Mouse (Mus musculus): ENCODE results near the gene Tpgs1.

Gene Tpgs1

GRCm38 (mm10) chr10:79668076-79668475 lies 1.1 kb upstream of the Tpgs1 start:
- no peak for DNase-seq (ENCODE audit: low spot score in 2 of 2)

DNA sequence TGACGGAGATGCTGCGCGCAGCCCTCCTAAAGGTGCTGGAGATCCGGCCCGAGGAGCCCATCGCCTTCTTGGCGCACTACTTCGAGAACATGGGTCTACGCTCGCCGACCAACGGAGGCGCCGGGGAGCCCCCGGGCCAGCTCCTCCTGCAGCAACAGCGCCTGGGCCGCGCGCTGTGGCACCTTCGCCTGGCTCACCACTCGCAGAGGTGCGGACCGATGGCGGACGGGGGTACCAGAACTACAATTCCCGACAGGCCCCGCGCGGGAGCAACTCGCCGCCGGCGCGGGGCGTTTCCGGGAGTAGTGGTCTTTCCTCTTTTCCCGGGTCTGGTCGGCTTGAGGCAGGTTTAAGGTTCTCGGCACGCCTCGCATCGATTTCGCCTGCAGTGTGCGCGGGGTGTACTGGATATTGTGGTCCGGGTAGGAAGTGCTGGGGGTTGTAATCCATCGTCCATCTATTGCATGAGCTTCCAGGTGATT lies 448 bp downstream of the Tpgs1 start:
- peak; percentile 72 for DNase-seq (ENCODE audit: low spot score in 2 of 2)

GRCm38 (mm10) chr10:79670071-79670888 lies 1.1 kb downstream of the Tpgs1 start:
- no peak for DNase-seq (ENCODE audit: low spot score in 2 of 2)

DNA sequence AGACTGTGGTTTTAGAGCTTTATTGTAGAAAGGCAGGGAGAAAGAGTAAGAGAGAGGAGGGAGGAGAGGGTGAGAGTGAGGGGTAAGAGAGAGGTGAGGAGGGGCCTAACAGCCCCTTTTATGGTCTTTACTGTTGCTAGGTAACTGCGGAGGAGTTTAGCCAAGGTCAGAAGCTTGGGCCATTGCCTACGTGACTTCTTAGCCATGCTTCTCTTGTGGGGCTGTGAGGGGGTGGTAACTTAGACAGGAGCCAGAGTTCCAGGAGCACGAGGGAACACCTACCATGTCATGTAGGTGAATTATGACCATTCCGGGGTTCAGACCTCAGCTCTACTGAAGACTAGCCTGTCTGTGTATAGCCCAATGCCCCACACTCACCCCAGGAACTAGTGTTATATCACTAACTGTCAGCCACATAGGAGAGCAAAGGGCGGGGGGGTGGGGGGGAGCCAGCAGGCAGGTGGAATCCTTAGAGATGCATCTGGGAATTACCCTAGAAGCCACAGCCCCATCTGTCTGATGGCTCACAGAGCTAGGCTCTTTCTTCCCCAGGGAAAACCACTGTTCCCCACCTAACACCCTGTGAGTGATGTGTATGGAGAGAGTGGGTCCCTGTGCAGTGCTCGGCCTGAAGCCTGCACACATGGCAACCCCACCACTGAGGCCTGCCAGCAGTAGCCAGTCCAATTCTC lies 2.4 kb downstream of the Tpgs1 start:
- DNase-seq (ENCODE audit: low spot score in 2 of 2), result no peak

GRCm38 (mm10) chr10:79672088-79672455 lies 2.9 kb downstream of the Tpgs1 start:
- DNase-seq (ENCODE audit: low spot score in 2 of 2), result no peak

GRCm38 (mm10) chr10:79673054-79673453 lies 3.9 kb downstream of the Tpgs1 start:
- no peak for DNase-seq (ENCODE audit: low spot score in 2 of 2)

DNA sequence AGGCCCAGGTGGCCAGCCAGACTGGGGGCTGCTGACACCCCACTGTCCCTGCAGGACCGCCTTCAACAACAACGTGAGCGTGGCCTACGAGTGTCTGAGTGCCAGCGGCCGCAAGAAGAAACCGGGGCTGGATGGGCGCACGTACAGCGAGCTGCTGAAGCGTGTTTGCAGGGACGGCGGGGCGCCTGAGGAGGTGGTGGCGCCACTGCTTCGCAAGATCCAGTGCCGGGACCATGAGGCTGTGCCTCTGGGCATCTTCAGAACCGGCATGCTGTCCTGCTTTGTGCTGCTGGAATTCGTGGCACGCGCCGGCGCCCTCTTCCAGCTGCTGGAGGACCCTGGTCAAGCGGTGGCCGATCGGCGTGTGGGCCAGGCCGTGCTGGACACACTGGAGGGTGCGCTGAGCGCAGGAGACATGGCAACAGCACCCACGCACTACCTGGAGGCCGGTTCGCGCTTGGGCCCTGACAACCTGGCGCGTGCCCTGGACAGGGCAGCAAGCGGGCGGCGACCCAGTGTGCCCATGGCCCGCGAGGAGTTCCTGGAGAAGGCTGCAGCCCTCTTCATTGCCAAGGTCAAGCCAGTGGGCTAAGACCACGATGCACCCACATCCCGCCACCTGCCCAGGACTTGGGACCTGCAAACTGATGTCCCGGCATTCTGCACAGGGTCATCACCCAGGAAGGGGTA lies 6.3 kb downstream of the Tpgs1 start:
- no peak for DNase-seq (ENCODE audit: low spot score in 2 of 2)

GRCm38 (mm10) chr10:79680606-79681495 lies 11.7 kb downstream of the Tpgs1 start:
- DNase-seq (ENCODE audit: low spot score in 2 of 2), result no peak

DNA sequence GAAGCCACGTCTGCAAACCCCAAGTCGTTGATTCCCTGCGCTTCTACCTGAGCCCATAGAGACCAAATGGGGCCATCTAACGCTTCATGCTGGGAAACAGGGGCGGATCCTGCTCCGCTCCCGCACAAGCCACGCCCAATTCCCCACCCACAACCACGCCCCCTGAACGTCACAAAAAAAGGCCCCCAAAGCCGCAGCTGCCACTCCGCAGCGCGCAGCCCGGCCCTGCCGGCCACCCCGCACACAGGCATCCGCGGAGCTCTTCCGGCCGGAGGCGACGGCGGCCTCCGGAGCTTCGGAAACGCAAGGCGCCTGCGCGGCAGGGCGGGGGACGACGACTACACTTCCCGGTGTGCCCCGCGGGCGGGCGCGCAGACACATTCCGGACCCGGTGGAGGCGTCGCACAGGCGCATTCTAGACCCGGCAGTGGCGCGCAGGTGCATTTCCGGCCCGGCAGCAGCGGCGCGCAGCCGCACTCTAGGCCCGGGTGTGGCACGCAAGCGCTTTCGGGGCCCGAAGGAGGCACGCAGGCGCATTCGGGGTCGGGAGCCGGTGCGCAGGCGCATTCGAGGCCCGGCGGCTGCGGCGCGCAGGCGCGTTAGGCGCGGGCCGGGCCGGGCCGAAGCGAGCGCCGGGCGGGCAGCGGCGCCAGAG lies 12.5 kb downstream of the Tpgs1 start, which contains the start of gene Cdc34:
Gene Cdc34 (plus strand): TSS at position 605 of the 655 bp plus-strand sequence.
- peak; percentile 99 for DNase-seq (ENCODE audit: low spot score in 2 of 2)

GRCm38 (mm10) chr10:79682551-79682915 lies 13.4 kb downstream of the Tpgs1 start:
- DNase-seq (ENCODE audit: low spot score in 2 of 2), result no peak

DNA sequence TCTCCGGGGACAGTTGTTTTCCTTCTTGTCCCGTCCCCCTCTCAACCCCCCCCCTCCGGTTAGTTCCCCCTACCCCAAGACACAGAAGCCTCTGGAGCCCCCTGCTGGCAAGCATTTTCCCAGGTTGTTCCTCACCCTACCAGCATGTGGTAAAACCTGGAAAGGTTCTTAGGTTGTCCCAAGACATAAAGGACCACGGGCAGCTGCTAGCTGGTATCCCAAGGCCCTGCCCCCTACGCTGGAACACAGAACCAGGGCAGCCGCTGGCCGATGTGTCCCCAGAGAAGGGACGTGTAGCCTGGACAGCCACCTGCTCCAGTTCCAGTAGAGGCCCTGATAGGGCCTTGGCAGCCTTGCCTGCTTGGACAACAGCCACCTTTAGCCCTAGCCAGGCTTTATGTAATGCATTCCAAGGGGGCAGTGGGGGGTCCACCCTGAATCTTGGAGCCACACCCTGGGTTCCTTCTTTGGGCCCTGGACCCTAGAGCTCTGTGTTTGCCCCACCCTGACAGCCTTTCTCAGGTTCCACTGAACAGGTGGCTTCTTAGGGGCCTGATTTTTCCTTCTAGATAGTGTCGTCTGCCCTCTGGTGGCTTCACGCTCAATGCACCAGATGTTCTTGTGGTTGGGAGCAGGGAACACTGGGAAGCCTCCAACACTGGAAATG lies 13.9 kb downstream of the Tpgs1 start:
- peak in 1 of 2 experiments; percentile 56 for DNase-seq (ENCODE audit: low spot score in 2 of 2)

DNA sequence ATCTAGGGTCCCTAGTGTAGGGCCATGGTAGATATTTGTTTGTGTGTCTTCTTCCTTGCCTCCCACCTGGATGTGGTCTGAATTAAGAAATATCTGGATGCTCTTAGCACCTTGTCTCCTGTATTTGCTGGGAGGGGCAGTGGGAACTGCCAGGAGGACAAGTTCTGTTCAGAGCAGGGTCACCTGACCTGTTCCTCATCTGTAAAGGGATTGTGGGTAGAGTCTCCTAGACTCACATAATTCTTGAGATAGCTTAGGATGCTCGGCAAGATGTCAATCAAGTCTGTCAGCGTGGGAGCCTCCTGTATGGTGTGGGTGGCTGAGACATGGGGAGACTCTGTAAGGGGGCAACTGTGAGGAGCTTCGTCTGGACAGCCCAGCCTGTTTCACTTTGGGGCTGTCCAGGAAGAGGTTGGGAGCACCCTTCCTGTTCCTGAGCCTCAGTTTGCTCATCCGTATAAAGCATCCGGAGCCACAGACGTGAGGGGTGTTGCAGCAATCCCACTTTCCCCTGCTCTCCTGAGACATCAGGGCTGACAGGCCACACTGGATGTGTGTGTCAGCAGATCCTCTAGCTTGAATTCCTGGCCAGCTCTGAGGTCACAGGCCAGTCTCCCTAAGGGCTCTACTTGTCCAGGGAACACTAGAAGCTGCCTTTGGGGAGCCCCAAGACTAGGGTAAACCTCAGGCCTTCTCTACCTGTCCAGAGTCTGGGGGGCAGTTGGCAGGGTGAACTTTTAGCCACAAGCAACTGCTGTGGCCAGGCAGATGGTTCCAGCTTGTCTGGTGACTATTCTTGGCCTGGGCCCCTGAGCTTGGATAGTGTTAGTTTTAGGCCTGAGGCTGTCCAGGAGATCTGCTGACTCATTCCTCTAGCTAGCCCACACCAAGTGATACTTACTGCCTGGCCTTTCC lies 14.8 kb downstream of the Tpgs1 start:
- no peak for DNase-seq (ENCODE audit: low spot score in 2 of 2)

DNA sequence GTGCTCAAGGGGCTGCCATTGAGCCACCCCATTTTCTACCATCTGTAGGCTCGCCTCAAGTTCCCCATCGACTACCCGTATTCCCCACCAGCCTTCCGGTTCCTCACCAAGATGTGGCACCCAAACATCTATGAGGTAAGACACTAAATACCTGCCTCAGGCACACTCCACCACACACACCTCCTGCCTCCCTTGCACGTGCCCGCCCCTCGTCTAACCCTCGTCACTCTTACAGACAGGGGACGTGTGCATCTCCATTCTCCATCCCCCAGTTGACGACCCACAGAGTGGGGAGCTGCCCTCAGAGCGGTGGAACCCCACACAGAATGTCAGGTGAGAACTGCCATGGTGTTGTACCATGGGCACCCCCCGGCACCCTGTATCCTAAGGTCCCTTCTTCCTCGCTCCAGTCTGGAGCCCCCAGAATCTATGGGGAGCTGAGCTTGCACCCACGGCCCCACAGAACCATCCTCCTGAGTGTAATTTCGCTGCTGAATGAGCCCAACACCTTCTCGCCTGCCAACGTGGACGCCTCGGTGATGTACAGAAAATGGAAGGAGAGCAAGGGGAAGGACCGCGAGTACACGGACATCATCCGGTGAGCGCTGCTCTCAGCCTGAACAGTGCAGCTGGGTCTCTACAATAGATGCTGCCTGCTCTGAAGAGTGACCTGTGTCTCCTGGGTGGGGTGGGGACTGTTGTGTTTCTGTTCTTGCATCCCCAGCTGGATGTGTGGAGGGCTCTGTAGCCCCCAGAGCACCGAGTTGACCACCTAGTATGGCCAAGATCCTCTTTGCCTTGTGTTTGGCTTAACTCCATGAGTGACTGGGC lies 15.8 kb downstream of the Tpgs1 start:
- DNase-seq (ENCODE audit: low spot score in 2 of 2), result no peak

DNA sequence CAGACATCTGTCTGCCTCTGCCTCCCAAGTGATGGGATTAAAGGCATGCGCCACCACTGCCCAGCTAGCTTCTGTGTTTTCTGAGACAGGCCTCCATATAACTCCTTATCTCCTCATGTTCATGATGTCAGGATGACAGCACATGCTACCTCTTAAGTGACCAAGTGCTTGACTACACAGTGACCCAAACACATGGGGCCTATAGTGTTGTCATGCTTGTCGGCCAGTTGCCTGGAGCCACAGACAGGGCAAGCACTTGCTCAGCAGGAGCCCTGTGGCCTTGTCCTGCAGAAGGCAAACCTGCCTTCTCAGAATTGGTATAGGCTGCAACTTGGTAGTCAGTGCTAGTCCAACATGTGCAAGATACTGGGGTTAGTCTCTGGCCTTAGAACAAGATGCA lies 17.1 kb downstream of the Tpgs1 start:
- DNase-seq (ENCODE audit: low spot score in 2 of 2), result no peak

GRCm38 (mm10) chr10:79686691-79687090 lies 17.5 kb downstream of the Tpgs1 start:
- DNase-seq (ENCODE audit: low spot score in 2 of 2), result no peak

DNA sequence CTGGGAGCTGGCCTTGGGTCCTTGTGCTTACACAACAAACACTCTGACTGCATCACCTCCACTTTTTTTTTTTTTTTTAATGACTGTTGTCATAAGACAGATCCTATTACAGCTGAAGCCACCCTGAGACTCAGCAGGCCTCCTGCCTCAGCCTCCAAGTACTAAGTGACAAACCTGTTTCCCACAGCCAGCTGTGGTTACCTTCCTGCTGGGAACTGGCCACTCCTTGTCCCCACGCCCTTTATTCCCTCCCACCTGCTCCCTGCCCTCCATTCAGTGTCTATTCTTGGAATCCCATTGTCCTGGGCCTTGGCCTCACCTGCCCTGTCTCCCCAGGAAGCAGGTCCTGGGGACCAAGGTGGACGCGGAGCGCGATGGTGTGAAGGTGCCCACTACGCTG lies 18.3 kb downstream of the Tpgs1 start:
- DNase-seq (ENCODE audit: low spot score in 2 of 2), result no peak

DNA sequence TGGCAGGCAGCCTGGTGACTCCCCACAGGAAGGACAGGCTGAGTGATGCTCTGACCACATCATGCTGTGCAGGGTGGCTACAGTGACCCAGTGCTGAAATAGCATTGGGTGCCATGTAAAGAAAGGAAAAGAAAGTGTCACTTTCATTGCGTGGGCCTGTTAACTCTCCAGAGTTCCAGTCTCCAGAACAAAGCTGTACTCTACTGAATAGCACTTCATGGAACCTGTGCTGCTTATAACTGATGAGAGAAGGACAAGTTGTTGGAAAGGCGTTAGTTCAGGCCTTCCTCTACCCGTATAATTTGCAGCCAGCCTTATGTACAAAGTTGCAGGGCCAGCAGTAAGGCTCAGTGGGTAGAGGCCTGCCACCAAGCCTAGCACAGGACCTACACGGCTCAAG lies 19.6 kb downstream of the Tpgs1 start, which contains the start of gene Gzmm:
Gene Gzmm (plus strand): TSS at position 301 of the 400 bp plus-strand sequence.
- DNase-seq (ENCODE audit: low spot score in 2 of 2), result no peak

DNA sequence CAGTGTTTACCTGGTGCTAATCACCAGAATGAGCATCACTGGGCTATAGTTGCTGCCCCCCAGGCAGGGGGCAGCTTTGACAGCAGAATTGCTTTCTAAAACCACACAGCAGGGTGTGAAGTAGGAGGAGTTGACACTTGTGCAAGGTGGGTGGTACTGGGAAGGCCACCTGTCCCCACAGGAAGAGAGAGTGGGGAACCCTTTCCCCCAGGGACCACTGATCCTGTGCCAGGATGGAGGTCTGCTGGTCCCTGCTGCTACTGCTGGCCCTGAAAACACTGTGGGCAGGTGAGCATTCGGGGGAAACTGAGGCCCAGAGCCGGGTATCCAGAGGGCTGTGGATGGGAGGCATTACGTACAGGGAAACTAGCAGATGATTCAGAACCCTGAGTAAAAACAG lies 20.0 kb downstream of the Tpgs1 start:
- no peak for DNase-seq (ENCODE audit: low spot score in 2 of 2)

Measured in frontal cortex, postnatal 14 days (tissue).